Mouse (Mus musculus) limb, embryonic 11.5 days (tissue): Measurements from ENCODE around the gene Hivep2. TPM values are rescaled to one million over a fixed set of nuclear protein-coding genes. Genes with fewer than 3 reads are reported as not detected.

Source experiments
- ATAC-seq: fragments of 200-750 bp; cut with Nextera tagmentation; 2 replicates; pipeline ENCODE4 v1.8.0; 2017; ENCODE audit warnings: low read depth; ENCODE audit not compliant: insufficient number of reproducible peaks, low FRiP score, low TSS enrichment
- DNase-seq: peaks from one replicate; pipeline ENCODE4 v3.0.0-alpha.2; 2015; ENCODE audit warnings: low spot score
- H3K27ac ChIP-seq: fragments of 300-500 bp; sonication (generic); replicated peaks from 2 replicates; pipeline ENCODE4 v1.5.1; 2014; ENCODE audit warnings: low read depth, mild to moderate bottlenecking, low read length
- H3K27me3 ChIP-seq: fragments of 300-500 bp; sonication (generic); 2 replicates; pipeline ENCODE4 v1.6.1; 2014; ENCODE audit warnings: mild to moderate bottlenecking, low read length, mixed read lengths; ENCODE audit not compliant: control insufficient read depth, insufficient read depth
- H3K36me3 ChIP-seq: fragments of 300-500 bp; sonication (generic); 2 replicates; pipeline ENCODE4 v1.6.1; 2014; ENCODE audit warnings: mild to moderate bottlenecking, low read length, moderate library complexity, mixed read lengths; ENCODE audit not compliant: control insufficient read depth, insufficient read depth
- H3K4me1 ChIP-seq: fragments of 300-500 bp; sonication (generic); 2 replicates; pipeline ENCODE4 v1.6.1; 2014; ENCODE audit warnings: low read length, mixed read lengths; ENCODE audit not compliant: control insufficient read depth, insufficient read depth
- H3K4me2 ChIP-seq: fragments of 300-500 bp; sonication (generic); 2 replicates; pipeline ENCODE4 v1.6.1; 2014; ENCODE audit warnings: low read depth, mild to moderate bottlenecking, moderate library complexity; ENCODE audit not compliant: severe bottlenecking
- H3K4me3 ChIP-seq: fragments of 300-500 bp; sonication (generic); 2 replicates; pipeline ENCODE4 v1.5.1; 2014; ENCODE audit warnings: low read depth, low read length
- H3K9ac ChIP-seq: fragments of 300-500 bp; sonication (generic); 2 replicates; pipeline ENCODE4 v1.6.1; 2014; ENCODE audit warnings: mild to moderate bottlenecking, low read length
- H3K9me3 ChIP-seq: fragments of 300-500 bp; sonication (generic); 2 replicates; pipeline ENCODE4 v1.6.1; 2016; ENCODE audit warnings: low read length; ENCODE audit not compliant: control insufficient read depth
- WGBS: fragments of 180-500 bp; shearing (Covaris S2); extraction: QIAGEN DNeasy Blood & Tissue Kit; methylation state at CpG from one replicate; pipeline ENCODE4 v1.1.7; 2014; 5-methylcytosine and 5-hydroxymethylcytosine counted together
- polyA plus RNA-seq: library from polyadenylated mRNA; unstranded; fragments of >200 nt; fragmentation: Nextera tagmentation; extraction: Ambion mirVana; gene quantifications from 2 replicates; pipeline ENCODE4 v1.2.1, GENCODE M21; 2014

The Hivep2 gene
- polyA plus RNA-seq, 1 experiment from 2014 or later: 1.7 TPM

- no peak for DNase-seq
- 90% methylated on average over 6 of the region's 6 CpGs for WGBS
- Histone ChIP-seq H3K4me3 (no peak overlapping the region), H3K27me3 (no peaks in the 10 kb centered on the region), H3K9me3 (no peaks in the 10 kb centered on the region), H3K4me1 (no peaks in the 10 kb centered on the region), H3K27ac (no peak overlapping the region), H3K4me2 (no peak overlapping the region), H3K9ac (no peak overlapping the region), H3K36me3 (no peaks in the 10 kb centered on the region)
- ATAC-seq: no peak
These were observed 83.8 kb downstream of the Hivep2 start for GRCm38 (mm10) chr10:14049686-14050085.

- WGBS: 85% methylated on average over 8 of the region's 8 CpGs
- Histone ChIP-seq H3K27me3 (no peaks in the 10 kb centered on the region), H3K4me2 (no peak overlapping the region), H3K36me3 (no peaks in the 10 kb centered on the region), H3K4me1 (no peaks in the 10 kb centered on the region), H3K9ac (no peak overlapping the region), H3K9me3 (no peaks in the 10 kb centered on the region), H3K27ac (no peak overlapping the region), H3K4me3 (no peak overlapping the region)
- no peak for ATAC-seq
- no peak for DNase-seq
These were observed 84.7 kb downstream of the Hivep2 start for GRCm38 (mm10) chr10:14050586-14050985.

GRCm38 (mm10) chr10:14052109-14052689 lies 86.3 kb downstream of the Hivep2 start:
- Histone ChIP-seq H3K9ac (no peak overlapping the region), H3K4me2 (no peak overlapping the region), H3K27ac (no peak overlapping the region), H3K9me3 (no peaks in the 10 kb centered on the region), H3K36me3 (no peaks in the 10 kb centered on the region), H3K27me3 (no peaks in the 10 kb centered on the region), H3K4me1 (no peaks in the 10 kb centered on the region), H3K4me3 (no peak overlapping the region)
- DNase-seq: no peak
- no peak for ATAC-seq
- 89% methylated on average over 8 of the region's 8 CpGs for WGBS

- no peak overlapping the region for H3K9ac ChIP-seq
- ATAC-seq (no peak), DNase-seq (no peak)
- no peaks in the 10 kb centered on the region for H3K9me3 ChIP-seq
- H3K4me2 ChIP-seq: no peak overlapping the region
- WGBS: 88% methylated on average over 4 of the region's 4 CpGs
- H3K36me3 ChIP-seq: no peaks in the 10 kb centered on the region
- no peaks in the 10 kb centered on the region for H3K27me3 ChIP-seq
- no peak overlapping the region for H3K27ac ChIP-seq
- no peaks in the 10 kb centered on the region for H3K4me1 ChIP-seq
- H3K4me3 ChIP-seq: no peak overlapping the region
These were observed 89.0 kb downstream of the Hivep2 start for GRCm38 (mm10) chr10:14054860-14055259.

- Histone ChIP-seq H3K9ac (no peak overlapping the region), H3K27me3 (no peaks in the 10 kb centered on the region), H3K36me3 (no peaks in the 10 kb centered on the region), H3K4me2 (no peak overlapping the region), H3K4me1 (no peaks in the 10 kb centered on the region), H3K27ac (no peak overlapping the region), H3K4me3 (no peak overlapping the region), H3K9me3 (no peaks in the 10 kb centered on the region)
- no peak for ATAC-seq
- no peak for DNase-seq
- WGBS: 50% methylated on average over 9 of the region's 9 CpGs
These were observed 89.7 kb downstream of the Hivep2 start for GRCm38 (mm10) chr10:14055533-14055981.

- DNase-seq (no peak), ATAC-seq (no peak)
- WGBS: 80% methylated on average over 4 of the region's 4 CpGs
- Histone ChIP-seq H3K36me3 (no peaks in the 10 kb centered on the region), H3K4me2 (no peak overlapping the region), H3K4me1 (no peaks in the 10 kb centered on the region), H3K9me3 (no peaks in the 10 kb centered on the region), H3K27ac (no peak overlapping the region), H3K27me3 (no peaks in the 10 kb centered on the region), H3K9ac (no peak overlapping the region), H3K4me3 (no peak overlapping the region)
These were observed 90.2 kb downstream of the Hivep2 start for GRCm38 (mm10) chr10:14056057-14056456.

- Histone ChIP-seq H3K9ac (no peak overlapping the region), H3K27ac (no peak overlapping the region)
- no peak for ATAC-seq
These were observed 90.9 kb downstream of the Hivep2 start for GRCm38 (mm10) chr10:14056584-14057451.

GRCm38 (mm10) chr10:14057841-14058605 lies 92.1 kb downstream of the Hivep2 start:
- Histone ChIP-seq H3K9ac (no peak overlapping the region), H3K4me1 (no peaks in the 10 kb centered on the region), H3K4me3 (no peak overlapping the region), H3K4me2 (no peak overlapping the region), H3K36me3 (no peaks in the 10 kb centered on the region), H3K27me3 (no peaks in the 10 kb centered on the region), H3K27ac (no peak overlapping the region), H3K9me3 (no peaks in the 10 kb centered on the region)
- WGBS: 88% methylated on average over 11 of the region's 11 CpGs
- ATAC-seq (no peak), DNase-seq (no peak)

More at GRCm38 (mm10) chr10:14056584-14057451, 90.9 kb downstream of the Hivep2 start:
- WGBS: 59% methylated on average over 8 of the region's 8 CpGs
- no peaks in the 10 kb centered on the region for H3K36me3 ChIP-seq
- H3K4me2 ChIP-seq: no peak overlapping the region
- H3K27me3 ChIP-seq: no peaks in the 10 kb centered on the region
- H3K4me3 ChIP-seq: no peak overlapping the region
- H3K9me3 ChIP-seq: no peaks in the 10 kb centered on the region
- no peaks in the 10 kb centered on the region for H3K4me1 ChIP-seq
- DNase-seq: no peak
